Mouse (Mus musculus): ENCODE data around the gene Jkamp. TPM values are rescaled to one million over a fixed set of nuclear protein-coding genes. Genes with fewer than 3 reads are reported as not detected.

Jkamp gene
- polyA plus RNA-seq, 1 experiment from 2014 or later, result 70.5 TPM

DNA sequence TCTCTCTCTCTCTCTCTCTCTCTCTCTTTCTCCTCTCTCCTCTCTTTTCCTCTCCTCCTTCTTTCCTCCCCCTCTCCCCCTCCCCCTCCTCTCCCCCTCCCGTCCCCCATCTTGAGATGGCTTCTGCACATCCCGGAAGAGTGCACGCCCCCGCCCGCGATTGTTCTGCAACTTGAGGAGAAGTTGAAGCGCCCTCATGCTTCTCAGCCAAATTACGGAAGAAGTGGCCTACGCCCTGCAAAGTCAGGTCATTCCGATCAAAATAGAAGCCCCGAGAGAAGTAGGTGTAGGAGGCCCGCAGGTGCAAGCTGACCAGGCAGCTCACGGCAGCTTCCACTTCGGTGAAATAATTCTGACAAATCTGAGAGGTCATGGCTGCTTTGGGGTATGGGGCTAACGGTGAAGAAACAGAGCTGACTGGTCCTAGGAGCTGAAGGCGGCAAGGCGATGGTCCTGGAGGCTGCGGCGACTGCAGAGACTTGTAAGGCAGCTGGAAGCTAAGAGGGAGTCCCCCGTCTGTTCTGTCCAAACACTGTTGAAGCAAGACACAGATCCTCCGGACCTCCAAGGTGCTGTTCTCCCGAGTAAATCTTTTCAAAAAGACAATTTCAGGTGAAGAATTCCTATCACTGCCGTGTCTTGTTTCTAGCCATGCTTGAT is 30.4 kb downstream of the Jkamp start:
- no peak overlapping the region for H3K4me2 ChIP-seq (ENCODE audit: low read length)
- H3K36me3 ChIP-seq (ENCODE audit: control insufficient read depth, insufficient read depth, low read length), result no peaks in the 10 kb centered on the region
- no peaks in the 10 kb centered on the region for H3K4me1 ChIP-seq (ENCODE audit: control insufficient read depth in 2 of 2, insufficient read depth in 2 of 2, low read length in 2 of 2)
- WGBS, result 70% methylated on average over 21 of the region's 23 CpGs
- no peak for ATAC-seq (ENCODE audit: insufficient number of reproducible peaks, insufficient read depth, low FRiP score, low read depth)
- H3K9ac ChIP-seq (ENCODE audit: low read length), result no peak overlapping the region
- no peaks in the 10 kb centered on the region for H3K9me3 ChIP-seq (ENCODE audit: control insufficient read depth, low read length)
- no peak overlapping the region for H3K27ac ChIP-seq (replicated peaks in 1 of 2; ENCODE audit: control insufficient read depth in 1 of 2, insufficient read depth in 1 of 2, low read depth in 2 of 2, low read length in 2 of 2)
- no peak overlapping the region for H3K4me3 ChIP-seq (ENCODE audit: control insufficient read depth in 1 of 2, insufficient read depth in 1 of 2, low read depth in 1 of 2, low read length in 2 of 2)
- no peaks in the 10 kb centered on the region for H3K27me3 ChIP-seq (ENCODE audit: control insufficient read depth, insufficient read depth, low read length)

GRCm38 (mm10) chr12:72129203-72129602 is 43.8 kb downstream of the Jkamp start:
- peaks cover 4% of the 10 kb centered on the region; the same call in 1 of the 2 replicates for H3K9me3 ChIP-seq (ENCODE audit: control insufficient read depth, low read length)

DNA sequence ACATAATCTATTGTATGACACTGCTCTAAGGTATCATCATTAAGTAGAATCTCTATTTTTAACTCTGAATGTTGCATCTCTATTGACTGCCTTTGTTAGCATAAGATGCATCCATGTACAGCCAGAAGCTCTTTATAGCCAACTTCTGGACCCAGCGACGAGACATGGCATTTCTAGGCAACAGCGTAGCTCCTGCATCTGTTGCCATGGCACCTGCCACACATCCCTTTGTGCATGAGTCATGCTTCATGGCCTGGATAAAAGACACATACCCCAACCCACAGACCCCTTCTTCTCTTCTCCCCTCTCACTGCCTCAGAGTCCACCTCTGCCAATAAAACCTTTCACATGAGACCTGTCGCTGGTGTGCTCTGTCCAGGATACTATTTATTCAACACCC is 65.4 kb downstream of the Jkamp start:
- 79% methylated on average over 4 of the region's 4 CpGs for WGBS
- Histone ChIP-seq H3K27ac (replicated peaks in 1 of 2; ENCODE audit: control insufficient read depth in 1 of 2, insufficient read depth in 1 of 2, low read depth in 2 of 2, low read length in 2 of 2) (no peak overlapping the region), H3K4me2 (ENCODE audit: low read length) (no peak overlapping the region), H3K9ac (ENCODE audit: low read length) (no peak overlapping the region), H3K36me3 (ENCODE audit: control insufficient read depth, insufficient read depth, low read length) (no peaks in the 10 kb centered on the region), H3K9me3 (ENCODE audit: control insufficient read depth, low read length) (no peaks in the 10 kb centered on the region), H3K4me3 (ENCODE audit: control insufficient read depth in 1 of 2, insufficient read depth in 1 of 2, low read depth in 1 of 2, low read length in 2 of 2) (no peak overlapping the region), H3K27me3 (ENCODE audit: control insufficient read depth, insufficient read depth, low read length) (no peaks in the 10 kb centered on the region), H3K4me1 (ENCODE audit: control insufficient read depth in 2 of 2, insufficient read depth in 2 of 2, low read length in 2 of 2) (no peaks in the 10 kb centered on the region)
- no peak for ATAC-seq (ENCODE audit: insufficient number of reproducible peaks, insufficient read depth, low FRiP score, low read depth)

More at GRCm38 (mm10) chr12:72129203-72129602, 43.8 kb downstream of the Jkamp start:
- H3K4me1 ChIP-seq (ENCODE audit: control insufficient read depth in 2 of 2, insufficient read depth in 2 of 2, low read length in 2 of 2), result no peaks in the 10 kb centered on the region
- no peak overlapping the region for H3K4me3 ChIP-seq (ENCODE audit: control insufficient read depth in 1 of 2, insufficient read depth in 1 of 2, low read depth in 1 of 2, low read length in 2 of 2)
- no peak for ATAC-seq (ENCODE audit: insufficient number of reproducible peaks, insufficient read depth, low FRiP score, low read depth)
- no peak overlapping the region for H3K9ac ChIP-seq (ENCODE audit: low read length)
- no peaks in the 10 kb centered on the region for H3K36me3 ChIP-seq (ENCODE audit: control insufficient read depth, insufficient read depth, low read length)
- no peak overlapping the region for H3K4me2 ChIP-seq (ENCODE audit: low read length)
- 86% methylated on average over 10 of the region's 10 CpGs for WGBS
- H3K27me3 ChIP-seq (ENCODE audit: control insufficient read depth, insufficient read depth, low read length), result no peaks in the 10 kb centered on the region
- no peak overlapping the region for H3K27ac ChIP-seq (replicated peaks in 1 of 2; ENCODE audit: control insufficient read depth in 1 of 2, insufficient read depth in 1 of 2, low read depth in 2 of 2, low read length in 2 of 2)

Small RNA genes within 50 kb of the gene (microRNA-seq; reads per million reads assigned to microRNA genes)
- not detected for gene Gm24466

Other genes starting within 250 kb of the Jkamp start
- 0.69 and 0.82 TPM in 2 replicates for gene Gpr135, start 14.5 kb upstream of the Jkamp start, polyA plus RNA-seq (2014; fragmentation: Nextera tagmentation; extraction: Ambion mirVana)
- 20.1 and 26.3 TPM in 2 replicates for gene L3hypdh, start 150 bp upstream of the Jkamp start, polyA plus RNA-seq (2014; fragmentation: Nextera tagmentation; extraction: Ambion mirVana)
- gene Ccdc175, start 99.4 kb downstream of the Jkamp start, polyA plus RNA-seq (2014; fragmentation: Nextera tagmentation; extraction: Ambion mirVana), result not detected in 2 replicates